Mouse (Mus musculus): ENCODE data around the gene Qrich1. TPM values are rescaled to one million over a fixed set of nuclear protein-coding genes. Genes with fewer than 3 reads are reported as not detected.

Qrich1 gene
- polyA plus RNA-seq, 1 experiment from 2014 or later = 97.1 TPM

- Histone ChIP-seq H3K4me3 (replicated peaks; ENCODE audit: low read length) (peak within 1 kb of the TSS; percentile 74), H3K27me3 (ENCODE audit: control insufficient read depth, insufficient read depth, low read length) (no peaks in the 10 kb centered on the region), H3K4me2 (ENCODE audit: low read depth, low read length) (peak within 1 kb of the TSS; percentile 88), H3K9me3 (replicated peaks; ENCODE audit: control insufficient read depth, low read length) (no peaks in the 10 kb centered on the region), H3K4me1 (ENCODE audit: control insufficient read depth, insufficient read depth, low read length) (peaks cover 7% of the 10 kb centered on the region; the same call in 1 of the 2 replicates), H3K36me3 (ENCODE audit: control insufficient read depth, insufficient read depth, low read length) (0 out of 2 replicates have a peak, but pooled peaks cover 7% of the 10 kb centered on the region), H3K9ac (ENCODE audit: low read length) (peak within 1 kb of the TSS; percentile 85), H3K27ac (ENCODE audit: low read length) (peak within 1 kb of the TSS; percentile 87)
- peak; percentile 97 for ATAC-seq (ENCODE audit: insufficient read depth, low FRiP score)
- WGBS = under 1% methylated on average over 37 of the region's 37 CpGs
Measured at GRCm38 (mm10) chr9:108507619-108508434, 8.8 kb upstream of the Qrich1 start, which contains the start of gene Qars. Gene Qars, plus strand, starts transcription at chr9:108507706.

GRCm38 (mm10) chr9:108508776-108509175, 7.8 kb upstream of the Qrich1 start:
- Histone ChIP-seq H3K4me3 (replicated peaks; ENCODE audit: low read length) (peak overlapping the region; percentile 74), H3K27me3 (ENCODE audit: control insufficient read depth, insufficient read depth, low read length) (no peaks in the 10 kb centered on the region), H3K4me2 (ENCODE audit: low read depth, low read length) (peak overlapping the region; percentile 88), H3K27ac (ENCODE audit: low read length) (no peak overlapping the region), H3K4me1 (ENCODE audit: control insufficient read depth, insufficient read depth, low read length) (peaks cover 7% of the 10 kb centered on the region; the same call in 1 of the 2 replicates), H3K36me3 (ENCODE audit: control insufficient read depth, insufficient read depth, low read length) (peaks cover 7% of the 10 kb centered on the region; the same call in 1 of the 2 replicates), H3K9ac (ENCODE audit: low read length) (peak overlapping the region; percentile 85), H3K9me3 (replicated peaks; ENCODE audit: control insufficient read depth, low read length) (no peaks in the 10 kb centered on the region)
- ATAC-seq (ENCODE audit: insufficient read depth, low FRiP score) = no peak
- WGBS = 87% methylated on average over 7 of the region's 7 CpGs

DNA sequence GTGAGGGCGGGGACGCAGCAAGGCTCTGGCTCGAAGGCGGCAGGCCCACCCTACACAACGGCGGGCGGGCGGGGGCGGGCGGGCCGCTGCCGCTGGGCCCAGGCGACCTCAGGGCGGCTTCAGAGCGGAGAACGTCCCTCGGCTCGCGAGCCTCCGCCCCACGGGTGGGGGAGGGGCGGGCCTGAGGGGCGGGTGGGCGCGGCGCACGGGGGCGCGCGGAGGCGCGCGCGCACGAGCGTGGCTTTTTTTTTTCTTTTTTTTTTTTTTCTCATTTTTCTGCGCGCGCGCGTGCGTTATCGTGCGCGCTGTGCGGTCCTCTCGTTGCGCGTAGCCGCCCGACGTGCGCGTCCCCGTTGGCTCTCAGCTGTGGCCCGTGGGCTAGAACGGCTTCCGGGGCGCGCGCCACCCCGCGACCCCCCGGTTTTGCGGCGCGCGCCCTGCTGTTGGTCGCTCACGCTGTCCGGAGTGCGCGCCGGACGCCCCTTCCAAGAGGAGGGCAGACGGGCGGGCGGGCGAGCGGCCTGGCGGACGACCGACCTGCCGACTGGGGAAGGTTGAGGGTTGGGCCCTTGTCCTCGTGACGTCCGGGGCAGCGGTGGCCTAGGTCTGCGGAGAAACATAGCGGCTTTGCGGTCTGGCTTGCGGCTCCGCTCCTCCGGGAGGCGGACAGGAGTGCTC, 786 bp downstream of the Qrich1 start:
- H3K4me1 ChIP-seq (ENCODE audit: control insufficient read depth, insufficient read depth, low read length) = peaks cover 13% of the 10 kb centered on the region
- H3K36me3 ChIP-seq (ENCODE audit: control insufficient read depth, insufficient read depth, low read length) = peaks cover 7% of the 10 kb centered on the region; the same call in 1 of the 2 replicates
- H3K4me2 ChIP-seq (ENCODE audit: low read depth, low read length) = peak overlapping the region; percentile 78
- peak overlapping the region; percentile 96 for H3K4me3 ChIP-seq (replicated peaks; ENCODE audit: low read length)
- H3K9me3 ChIP-seq (replicated peaks; ENCODE audit: control insufficient read depth, low read length) = no peaks in the 10 kb centered on the region
- peak; percentile 74 for ATAC-seq (ENCODE audit: insufficient read depth, low FRiP score)
- H3K27ac ChIP-seq (ENCODE audit: low read length) = peak overlapping the region; percentile 100
- under 1% methylated on average over 76 of the region's 95 CpGs for WGBS
- no peaks in the 10 kb centered on the region for H3K27me3 ChIP-seq (ENCODE audit: control insufficient read depth, insufficient read depth, low read length)
- peak overlapping the region; percentile 98 for H3K9ac ChIP-seq (ENCODE audit: low read length)

DNA sequence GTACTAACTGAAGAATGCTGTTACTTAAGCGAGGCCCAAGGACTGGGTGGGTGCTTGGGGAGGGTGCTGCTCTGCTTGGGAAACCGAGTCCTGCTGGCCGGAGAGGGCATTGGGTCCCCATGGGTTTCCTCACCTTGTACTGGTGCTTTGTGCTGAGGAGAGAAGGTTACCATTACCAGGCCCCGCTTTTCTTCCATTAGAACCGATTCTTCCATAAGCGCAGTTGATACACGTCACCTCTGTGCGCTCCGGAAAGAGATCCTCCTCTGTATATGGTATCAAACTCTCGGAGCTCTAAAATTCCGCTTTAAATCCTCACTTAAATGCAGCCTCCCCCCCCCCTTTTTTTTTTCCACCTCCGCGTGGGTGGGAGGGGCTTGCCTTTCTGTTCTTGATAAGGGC, 1.3 kb downstream of the Qrich1 start:
- Histone ChIP-seq H3K4me1 (ENCODE audit: control insufficient read depth, insufficient read depth, low read length) (peaks cover 13% of the 10 kb centered on the region), H3K27ac (ENCODE audit: low read length) (peak overlapping the region; percentile 100), H3K9me3 (replicated peaks; ENCODE audit: control insufficient read depth, low read length) (no peaks in the 10 kb centered on the region), H3K27me3 (ENCODE audit: control insufficient read depth, insufficient read depth, low read length) (no peaks in the 10 kb centered on the region), H3K36me3 (ENCODE audit: control insufficient read depth, insufficient read depth, low read length) (peaks cover 7% of the 10 kb centered on the region; the same call in 1 of the 2 replicates), H3K4me3 (replicated peaks; ENCODE audit: low read length) (peak overlapping the region; percentile 96), H3K4me2 (ENCODE audit: low read depth, low read length) (peak overlapping the region; percentile 72), H3K9ac (ENCODE audit: low read length) (peak overlapping the region; percentile 98)
- WGBS = under 1% methylated on average over 13 of the region's 13 CpGs
- peak; percentile 11; the same call in 1 of the 2 replicates for ATAC-seq (ENCODE audit: insufficient read depth, low FRiP score)

DNA sequence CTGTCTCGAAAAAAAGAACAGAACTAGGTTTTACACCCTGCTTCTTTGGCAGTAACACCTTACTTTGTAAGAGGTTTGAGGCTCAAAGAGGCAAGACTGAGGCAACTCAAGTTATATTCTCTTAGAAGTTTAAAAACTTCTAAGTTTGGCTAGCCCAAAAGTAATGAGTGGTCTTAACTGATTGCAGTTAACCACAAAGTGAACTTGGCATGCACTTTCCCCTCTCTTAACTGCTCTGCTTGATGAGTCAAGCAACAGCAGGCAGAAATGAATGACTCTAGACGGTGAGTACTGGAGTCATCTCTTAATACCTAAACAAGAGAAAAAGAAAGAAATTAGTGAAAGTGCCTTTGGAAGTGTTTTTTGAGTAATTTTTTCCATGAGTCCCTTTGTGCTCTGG, 5.0 kb downstream of the Qrich1 start:
- Histone ChIP-seq H3K4me2 (ENCODE audit: low read depth, low read length) (no peak overlapping the region), H3K4me1 (ENCODE audit: control insufficient read depth, insufficient read depth, low read length) (peaks cover 8% of the 10 kb centered on the region), H3K27ac (ENCODE audit: low read length) (no peak overlapping the region), H3K4me3 (replicated peaks; ENCODE audit: low read length) (no peak overlapping the region), H3K36me3 (ENCODE audit: control insufficient read depth, insufficient read depth, low read length) (0 out of 2 replicates have a peak, but pooled peaks cover 3% of the 10 kb centered on the region), H3K9ac (ENCODE audit: low read length) (no peak overlapping the region), H3K9me3 (replicated peaks; ENCODE audit: control insufficient read depth, low read length) (no peaks in the 10 kb centered on the region), H3K27me3 (ENCODE audit: control insufficient read depth, insufficient read depth, low read length) (no peaks in the 10 kb centered on the region)
- WGBS = 80% methylated on average over 2 of the region's 2 CpGs
- no peak for ATAC-seq (ENCODE audit: insufficient read depth, low FRiP score)

DNA sequence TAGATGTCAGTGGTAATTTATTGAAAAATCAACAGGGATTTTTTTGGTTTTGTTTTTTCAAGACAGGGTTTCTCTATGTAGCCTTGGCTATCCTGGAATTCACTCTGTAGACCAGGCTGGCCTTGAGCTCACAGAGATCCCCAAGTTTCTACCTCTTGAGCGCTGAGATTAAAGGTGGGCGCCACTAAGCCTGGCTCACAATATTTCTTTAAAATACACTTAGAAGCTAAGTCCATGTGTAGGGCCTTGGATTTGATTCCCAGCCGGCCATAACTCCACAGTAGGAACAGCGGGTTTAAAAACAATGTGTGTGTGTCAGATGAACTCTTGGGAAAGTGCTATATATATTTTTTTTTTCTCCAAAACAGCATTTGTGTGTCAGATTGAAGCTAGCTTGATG, 6.7 kb downstream of the Qrich1 start:
- Histone ChIP-seq H3K36me3 (ENCODE audit: control insufficient read depth, insufficient read depth, low read length) (0 out of 2 replicates have a peak, but pooled peaks cover 3% of the 10 kb centered on the region), H3K27ac (ENCODE audit: low read length) (no peak overlapping the region), H3K4me2 (ENCODE audit: low read depth, low read length) (no peak overlapping the region), H3K4me3 (replicated peaks; ENCODE audit: low read length) (no peak overlapping the region), H3K9ac (ENCODE audit: low read length) (no peak overlapping the region), H3K9me3 (replicated peaks; ENCODE audit: control insufficient read depth, low read length) (no peaks in the 10 kb centered on the region), H3K27me3 (ENCODE audit: control insufficient read depth, insufficient read depth, low read length) (no peaks in the 10 kb centered on the region), H3K4me1 (ENCODE audit: control insufficient read depth, insufficient read depth, low read length) (peaks cover 8% of the 10 kb centered on the region)
- WGBS = 96% methylated on average over 4 of the region's 4 CpGs
- no peak for ATAC-seq (ENCODE audit: insufficient read depth, low FRiP score)

GRCm38 (mm10) chr9:108525400-108525799, 8.8 kb downstream of the Qrich1 start:
- 78% methylated on average over 3 of the region's 3 CpGs for WGBS
- no peak overlapping the region for H3K4me3 ChIP-seq (replicated peaks; ENCODE audit: low read length)
- no peak overlapping the region for H3K27ac ChIP-seq (ENCODE audit: low read length)
- H3K9ac ChIP-seq (ENCODE audit: low read length) = no peak overlapping the region
- no peaks in the 10 kb centered on the region for H3K27me3 ChIP-seq (ENCODE audit: control insufficient read depth, insufficient read depth, low read length)
- no peak overlapping the region for H3K4me2 ChIP-seq (ENCODE audit: low read depth, low read length)
- ATAC-seq (ENCODE audit: insufficient read depth, low FRiP score) = no peak
- no peaks in the 10 kb centered on the region for H3K9me3 ChIP-seq (replicated peaks; ENCODE audit: control insufficient read depth, low read length)
- no peaks in the 10 kb centered on the region for H3K4me1 ChIP-seq (ENCODE audit: control insufficient read depth, insufficient read depth, low read length)
- peaks cover 20% of the 10 kb centered on the region for H3K36me3 ChIP-seq (ENCODE audit: control insufficient read depth, insufficient read depth, low read length)

GRCm38 (mm10) chr9:108530954-108531353, 14.3 kb downstream of the Qrich1 start:
- H3K9me3 ChIP-seq (replicated peaks; ENCODE audit: control insufficient read depth, low read length) = no peaks in the 10 kb centered on the region
- H3K4me2 ChIP-seq (ENCODE audit: low read depth, low read length) = no peak overlapping the region
- no peak overlapping the region for H3K9ac ChIP-seq (ENCODE audit: low read length)
- H3K36me3 ChIP-seq (ENCODE audit: control insufficient read depth, insufficient read depth, low read length) = peaks cover 47% of the 10 kb centered on the region
- WGBS = 83% methylated on average over 1 of the region's 1 CpGs
- H3K27me3 ChIP-seq (ENCODE audit: control insufficient read depth, insufficient read depth, low read length) = no peaks in the 10 kb centered on the region
- H3K4me1 ChIP-seq (ENCODE audit: control insufficient read depth, insufficient read depth, low read length) = no peaks in the 10 kb centered on the region
- no peak for ATAC-seq (ENCODE audit: insufficient read depth, low FRiP score)
- no peak overlapping the region for H3K27ac ChIP-seq (ENCODE audit: low read length)
- H3K4me3 ChIP-seq (replicated peaks; ENCODE audit: low read length) = no peak overlapping the region

GRCm38 (mm10) chr9:108531496-108531895, 14.9 kb downstream of the Qrich1 start:
- ATAC-seq (ENCODE audit: insufficient read depth, low FRiP score) = no peak
- Histone ChIP-seq H3K4me3 (replicated peaks; ENCODE audit: low read length) (no peak overlapping the region), H3K27me3 (ENCODE audit: control insufficient read depth, insufficient read depth, low read length) (no peaks in the 10 kb centered on the region), H3K4me1 (ENCODE audit: control insufficient read depth, insufficient read depth, low read length) (no peaks in the 10 kb centered on the region), H3K36me3 (ENCODE audit: control insufficient read depth, insufficient read depth, low read length) (peaks cover 48% of the 10 kb centered on the region), H3K4me2 (ENCODE audit: low read depth, low read length) (no peak overlapping the region), H3K9me3 (replicated peaks; ENCODE audit: control insufficient read depth, low read length) (no peaks in the 10 kb centered on the region), H3K9ac (ENCODE audit: low read length) (no peak overlapping the region), H3K27ac (ENCODE audit: low read length) (no peak overlapping the region)
- 90% methylated on average over 1 of the region's 1 CpGs for WGBS
